Mouse (Mus musculus): ENCODE measurements around the gene Olfr1204. TPM values are rescaled to one million over a fixed set of nuclear protein-coding genes. Genes with fewer than 3 reads are reported as not detected.

Gene Olfr1204
- polyA plus RNA-seq (2017; shearing (Covaris generic)) = not detected

GRCm38 (mm10) chr2:88848992-88849391 lies at the start of gene Olfr1204:
Olfr1204 (plus strand) TSS chr2:88849292.

GRCm38 (mm10) chr2:88814196-88814595 lies 34.9 kb upstream of the Olfr1204 start, which contains the start of gene Olfr1202:
Olfr1202 (plus strand) TSS chr2:88814496.

GRCm38 (mm10) chr2:88829437-88829836 lies 19.7 kb upstream of the Olfr1204 start, which contains the start of gene Olfr1205:
Olfr1205 (plus strand) TSS chr2:88829737.

GRCm38 (mm10) chr2:88862931-88863330 lies 13.8 kb downstream of the Olfr1204 start, which contains the start of gene Olfr1206:
Olfr1206 (plus strand) TSS chr2:88863231.

GRCm38 (mm10) chr2:88902211-88902610 lies 53.1 kb downstream of the Olfr1204 start, which contains the start of gene Olfr1208:
Olfr1208 (minus strand) TSS chr2:88902311.

Other genes with a start within 250 kb of the Olfr1204 start
- not detected for gene Olfr1191-ps1, start 208.8 kb upstream of the Olfr1204 start, polyA plus RNA-seq (2017; shearing (Covaris generic))
- gene Olfr1192-ps1, start 200.8 kb upstream of the Olfr1204 start, polyA plus RNA-seq (2017; shearing (Covaris generic)) = not detected
- gene Olfr1193, start 173.7 kb upstream of the Olfr1204 start, polyA plus RNA-seq (2017; shearing (Covaris generic)) = not detected
- gene Olfr1195, start 160.1 kb upstream of the Olfr1204 start, polyA plus RNA-seq (2017; shearing (Covaris generic)) = not detected
- gene Olfr1196, start 144.7 kb upstream of the Olfr1204 start, polyA plus RNA-seq (2017; shearing (Covaris generic)) = not detected
- not detected for gene Olfr1197, start 116.9 kb upstream of the Olfr1204 start, polyA plus RNA-seq (2017; shearing (Covaris generic))
- not detected for gene Olfr1198, start 97.9 kb upstream of the Olfr1204 start, polyA plus RNA-seq (2017; shearing (Covaris generic))
- not detected for gene Olfr1199, start 88.8 kb upstream of the Olfr1204 start, polyA plus RNA-seq (2017; shearing (Covaris generic))
- not detected for gene Olfr1200, start 78.8 kb upstream of the Olfr1204 start, polyA plus RNA-seq (2017; shearing (Covaris generic))
- gene Olfr1201, start 56.3 kb upstream of the Olfr1204 start, polyA plus RNA-seq (2017; shearing (Covaris generic)) = not detected
- not detected for gene Olfr1202, start 34.8 kb upstream of the Olfr1204 start, polyA plus RNA-seq (2017; shearing (Covaris generic))
- gene Olfr1205, start 19.6 kb upstream of the Olfr1204 start, polyA plus RNA-seq (2017; shearing (Covaris generic)) = 0.04 TPM
- not detected for gene Olfr1206, start 13.9 kb downstream of the Olfr1204 start, polyA plus RNA-seq (2017; shearing (Covaris generic))
- gene Olfr1208, start 53.0 kb downstream of the Olfr1204 start, polyA plus RNA-seq (2017; shearing (Covaris generic)) = not detected
- not detected for gene Olfr1209, start 65.9 kb downstream of the Olfr1204 start, polyA plus RNA-seq (2017; shearing (Covaris generic))
- gene Olfr1211, start 88.8 kb downstream of the Olfr1204 start, polyA plus RNA-seq (2017; shearing (Covaris generic)) = not detected
- not detected for gene Olfr1212, start 104.7 kb downstream of the Olfr1204 start, polyA plus RNA-seq (2017; shearing (Covaris generic))
- not detected for gene Gm13762, start 131.0 kb downstream of the Olfr1204 start, polyA plus RNA-seq (2017; shearing (Covaris generic))
- gene Olfr1214, start 143.4 kb downstream of the Olfr1204 start, polyA plus RNA-seq (2017; shearing (Covaris generic)) = not detected
- not detected for gene Olfr1215, start 157.7 kb downstream of the Olfr1204 start, polyA plus RNA-seq (2017; shearing (Covaris generic))
- not detected for gene Olfr1216, start 169.0 kb downstream of the Olfr1204 start, polyA plus RNA-seq (2017; shearing (Covaris generic))
- 0.06 TPM for gene Olfr1217, start 182.8 kb downstream of the Olfr1204 start, polyA plus RNA-seq (2017; shearing (Covaris generic))
- not detected for gene Olfr1218, start 211.9 kb downstream of the Olfr1204 start, polyA plus RNA-seq (2017; shearing (Covaris generic))
- gene Olfr1219, start 234.2 kb downstream of the Olfr1204 start, polyA plus RNA-seq (2017; shearing (Covaris generic)) = not detected

Data from CD4-positive, CD25-positive, alpha-beta regulatory T cell, adult 9 weeks (primary cell).